Mouse (Mus musculus) midbrain, embryonic 16.5 days (tissue): ENCODE data around the gene Dpp6. TPM values are rescaled to one million over a fixed set of nuclear protein-coding genes. Genes with fewer than 3 reads are reported as not detected.

Experiments used
- ATAC-seq: fragments of 200-750 bp; cut with Nextera tagmentation; 2 replicates; pipeline ENCODE4 v1.8.0; 2017; ENCODE audit warnings: moderate TSS enrichment
- H3K27ac ChIP-seq: fragments of 300-500 bp; sonication (generic); 2 replicates; pipeline ENCODE4 v1.5.1; 2014; ENCODE audit warnings: mild to moderate bottlenecking, low read length, mixed read lengths
- H3K27me3 ChIP-seq: fragments of 300-500 bp; sonication (generic); 2 replicates; pipeline ENCODE4 v1.6.1; 2014; ENCODE audit warnings: low read depth, low read length, mixed read lengths; ENCODE audit not compliant: control insufficient read depth, insufficient read depth
- H3K36me3 ChIP-seq: fragments of 300-500 bp; sonication (generic); 2 replicates; pipeline ENCODE4 v1.6.1; 2014; ENCODE audit warnings: mild to moderate bottlenecking, low read length, moderate library complexity, mixed read lengths; ENCODE audit not compliant: control insufficient read depth, insufficient read depth
- H3K4me1 ChIP-seq: fragments of 300-500 bp; sonication (generic); 2 replicates; pipeline ENCODE4 v1.6.1; 2014; ENCODE audit warnings: mild to moderate bottlenecking, low read length, mixed read lengths; ENCODE audit not compliant: control insufficient read depth, insufficient read depth
- H3K4me2 ChIP-seq: fragments of 300-500 bp; sonication (generic); 2 replicates; pipeline ENCODE4 v1.6.1; 2014; ENCODE audit warnings: mild to moderate bottlenecking, low read length, mixed read lengths
- H3K4me3 ChIP-seq: fragments of 300-500 bp; sonication (generic); 2 replicates; pipeline ENCODE4 v1.5.1; 2014; ENCODE audit warnings: low read depth, mild to moderate bottlenecking, low read length, moderate library complexity, mixed read lengths
- H3K9ac ChIP-seq: fragments of 300-500 bp; sonication (generic); 2 replicates; pipeline ENCODE4 v1.6.1; 2014; ENCODE audit warnings: low read depth, low read length, mixed read lengths
- H3K9me3 ChIP-seq: fragments of 300-500 bp; sonication (generic); replicated peaks from 2 replicates; pipeline ENCODE4 v1.6.1; 2014; ENCODE audit warnings: mild to moderate bottlenecking, low read length, mixed read lengths; ENCODE audit not compliant: control insufficient read depth, poor library complexity, severe bottlenecking
- WGBS: fragments of 180-500 bp; shearing (Covaris S2); extraction: QIAGEN DNeasy Blood & Tissue Kit; methylation state at CpG from one replicate; pipeline ENCODE4 v1.1.7; 2014; 5-methylcytosine and 5-hydroxymethylcytosine counted together
- polyA plus RNA-seq: library from polyadenylated mRNA; unstranded; fragments of >200 nt; fragmentation: Nextera tagmentation; extraction: Ambion mirVana; gene quantifications from 2 replicates; pipeline ENCODE4 v1.2.1, GENCODE M21; 2015

The Dpp6 gene
- polyA plus RNA-seq, 1 experiment from 2014 or later: 102 TPM

DNA sequence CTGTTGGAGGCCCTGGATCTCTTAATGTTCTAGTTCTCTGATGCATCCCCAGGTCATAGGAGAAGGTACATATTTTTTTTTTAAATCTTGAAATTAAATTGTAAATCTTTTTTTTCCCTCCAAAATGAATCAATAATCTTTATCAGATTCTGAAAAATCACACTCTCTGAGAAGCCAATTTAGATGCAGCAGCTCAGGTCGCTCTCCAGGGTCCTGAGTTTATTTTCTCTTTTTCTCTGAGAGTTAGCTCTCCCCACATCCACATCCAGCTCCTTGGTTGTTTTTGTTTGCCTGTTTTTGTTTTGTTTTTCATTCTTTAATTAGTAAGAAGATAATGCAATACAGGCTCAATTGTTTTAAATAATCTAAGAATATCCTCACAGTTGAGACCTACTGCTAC, 218.3 kb downstream of the Dpp6 start:
- H3K4me1 ChIP-seq: no peaks in the 10 kb centered on the region
- 68% methylated on average over 1 of the region's 1 CpGs for WGBS
- no peak overlapping the region for H3K27ac ChIP-seq
- no peak overlapping the region for H3K4me3 ChIP-seq
- no peak for ATAC-seq
- no peaks in the 10 kb centered on the region for H3K36me3 ChIP-seq
- H3K9ac ChIP-seq: no peak overlapping the region
- no peaks in the 10 kb centered on the region for H3K27me3 ChIP-seq
- no peak overlapping the region for H3K4me2 ChIP-seq
- H3K9me3 ChIP-seq: no peaks in the 10 kb centered on the region

DNA sequence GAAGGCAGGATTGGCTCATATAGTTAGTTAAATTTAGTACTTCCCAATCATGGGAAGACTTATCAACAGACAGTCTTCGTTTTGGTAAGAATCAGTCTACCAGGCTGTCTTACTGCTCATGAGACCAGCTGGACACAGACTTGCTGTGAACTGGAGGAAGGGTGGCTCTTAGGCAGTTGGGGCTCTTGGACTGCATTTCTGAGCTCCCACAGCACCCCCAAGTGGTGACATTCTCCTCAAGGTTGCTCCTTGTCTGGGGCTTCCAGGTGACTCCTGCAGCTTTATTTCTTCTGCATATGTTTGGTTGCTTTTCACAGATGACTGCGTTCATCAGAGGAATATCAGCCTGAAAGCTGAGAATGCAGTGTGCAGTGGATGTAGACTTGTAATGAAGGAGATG, 218.9 kb downstream of the Dpp6 start:
- Histone ChIP-seq H3K27ac (no peak overlapping the region), H3K27me3 (no peaks in the 10 kb centered on the region), H3K4me1 (no peaks in the 10 kb centered on the region), H3K9me3 (no peaks in the 10 kb centered on the region), H3K36me3 (no peaks in the 10 kb centered on the region), H3K4me2 (no peak overlapping the region), H3K4me3 (no peak overlapping the region), H3K9ac (no peak overlapping the region)
- ATAC-seq: no peak
- WGBS: 30% methylated on average over 2 of the region's 2 CpGs

DNA sequence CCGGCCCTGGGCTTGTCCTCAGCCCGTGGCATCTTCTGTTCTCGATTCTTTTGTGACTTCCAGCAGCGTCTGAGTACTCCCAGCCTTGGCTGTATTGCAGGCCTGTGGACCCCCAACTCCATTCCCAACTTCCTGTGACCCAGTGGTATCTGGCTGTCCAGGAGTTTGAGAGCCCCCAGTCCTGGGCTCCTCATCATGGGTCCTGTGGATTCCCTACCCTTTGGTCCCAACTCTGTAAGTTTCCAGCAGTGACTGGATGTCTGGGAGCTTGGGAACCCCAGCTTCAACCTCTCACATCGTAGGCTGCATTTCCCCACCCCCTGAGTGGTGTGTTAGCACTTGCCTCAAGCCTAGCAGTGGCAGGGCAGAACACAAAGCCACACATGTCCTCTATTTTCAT, 220.8 kb downstream of the Dpp6 start:
- Histone ChIP-seq H3K9ac (no peak overlapping the region), H3K4me2 (no peak overlapping the region), H3K27me3 (no peaks in the 10 kb centered on the region), H3K36me3 (no peaks in the 10 kb centered on the region), H3K27ac (no peak overlapping the region), H3K9me3 (no peaks in the 10 kb centered on the region), H3K4me3 (no peak overlapping the region), H3K4me1 (no peaks in the 10 kb centered on the region)
- no peak for ATAC-seq
- 63% methylated on average over 5 of the region's 5 CpGs for WGBS

DNA sequence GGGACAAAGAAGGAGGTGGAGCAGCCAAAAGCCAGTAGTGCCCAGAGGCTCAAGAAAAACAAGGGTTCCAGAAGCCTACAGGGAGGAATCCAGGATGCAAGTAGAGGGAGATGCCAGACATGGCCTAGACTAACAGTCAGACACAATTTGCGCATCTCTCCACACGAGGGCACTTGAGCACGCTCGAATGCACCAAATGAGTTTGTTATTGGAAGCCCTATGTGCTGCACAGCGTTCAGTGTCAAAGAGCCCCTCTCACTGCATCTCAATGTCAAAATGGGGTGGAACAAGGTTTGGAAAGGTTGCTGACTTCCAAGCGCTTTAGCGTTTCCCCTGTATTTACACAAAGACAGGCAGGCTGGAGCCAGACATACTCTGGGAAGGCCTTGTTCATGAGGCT, 231.2 kb downstream of the Dpp6 start:
- H3K27me3 ChIP-seq: no peaks in the 10 kb centered on the region
- H3K9me3 ChIP-seq: no peaks in the 10 kb centered on the region
- H3K9ac ChIP-seq: no peak overlapping the region
- peak; percentile 63 for ATAC-seq
- no peaks in the 10 kb centered on the region for H3K36me3 ChIP-seq
- no peak overlapping the region for H3K27ac ChIP-seq
- no peak overlapping the region for H3K4me3 ChIP-seq
- WGBS: 15% methylated on average over 7 of the region's 7 CpGs
- peaks cover 21% of the 10 kb centered on the region for H3K4me1 ChIP-seq
- H3K4me2 ChIP-seq: no peak overlapping the region

DNA sequence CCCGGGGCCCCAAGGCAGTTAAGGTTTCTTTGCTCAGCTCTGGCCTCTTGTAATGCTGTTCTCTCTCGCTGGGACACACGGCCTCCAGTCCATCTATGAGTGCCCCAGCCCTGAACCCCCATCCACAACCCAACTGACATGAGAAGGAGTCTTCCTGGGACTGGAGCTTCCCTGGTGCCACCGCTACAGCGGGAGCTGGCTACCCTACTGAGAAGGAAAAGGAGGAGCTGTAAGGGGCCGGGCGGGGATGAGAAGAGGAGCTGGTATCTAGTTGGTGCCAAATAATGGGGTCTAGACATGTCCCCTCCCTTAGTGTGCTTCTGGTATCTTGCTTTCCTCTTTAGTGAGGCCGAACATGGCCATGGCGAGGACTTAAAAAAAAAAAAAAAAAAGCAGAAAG, 231.9 kb downstream of the Dpp6 start:
- Histone ChIP-seq H3K27ac (peak overlapping the region; percentile 78), H3K9me3 (no peaks in the 10 kb centered on the region), H3K4me2 (peak overlapping the region; percentile 78), H3K4me3 (peak overlapping the region; percentile 52), H3K9ac (peak overlapping the region; percentile 82), H3K36me3 (no peaks in the 10 kb centered on the region), H3K27me3 (no peaks in the 10 kb centered on the region), H3K4me1 (peaks cover 21% of the 10 kb centered on the region)
- WGBS: 7% methylated on average over 9 of the region's 9 CpGs
- ATAC-seq: peak; percentile 56

DNA sequence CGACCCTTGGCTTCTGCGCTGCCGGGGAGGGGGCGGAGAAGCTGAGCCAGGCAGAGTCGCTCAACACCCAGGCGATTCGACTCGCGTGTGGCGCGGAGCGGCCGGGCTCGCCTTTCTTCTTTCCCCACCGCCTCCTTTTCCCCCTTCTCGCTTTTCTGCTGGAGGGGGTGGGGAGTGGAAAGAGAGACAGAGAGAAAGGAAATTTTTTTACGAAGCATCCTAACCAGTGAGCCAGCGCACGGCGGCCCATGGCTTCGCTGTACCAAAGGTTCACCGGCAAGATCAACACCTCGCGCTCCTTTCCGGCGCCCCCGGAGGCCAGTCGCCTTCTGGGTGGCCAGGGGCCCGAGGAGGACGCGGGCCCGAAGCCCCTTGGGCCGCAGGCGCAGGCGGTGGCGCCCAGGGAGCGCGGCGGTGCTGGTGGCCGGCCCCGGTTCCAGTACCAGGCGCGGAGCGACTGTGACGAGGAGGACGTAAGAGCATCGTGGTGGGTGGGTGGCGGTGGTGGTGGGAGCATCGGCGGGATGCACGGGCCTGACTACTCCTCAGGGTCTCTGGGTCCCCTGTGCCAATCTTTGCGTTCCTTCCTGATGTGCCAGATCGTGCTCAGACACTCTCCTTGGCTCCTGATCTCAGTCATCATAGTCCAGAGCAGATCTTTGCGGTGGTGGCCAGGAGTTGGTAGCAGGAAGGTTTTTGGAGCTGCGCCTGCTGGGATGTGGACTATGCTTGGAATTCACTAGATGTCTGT, 232.5 kb downstream of the Dpp6 start:
- H3K4me3 ChIP-seq: peak overlapping the region; percentile 52
- H3K27me3 ChIP-seq: no peaks in the 10 kb centered on the region
- H3K4me1 ChIP-seq: peaks cover 21% of the 10 kb centered on the region
- peak overlapping the region; percentile 82 for H3K9ac ChIP-seq
- no peaks in the 10 kb centered on the region for H3K9me3 ChIP-seq
- H3K36me3 ChIP-seq: no peaks in the 10 kb centered on the region
- H3K27ac ChIP-seq: peak overlapping the region; percentile 78
- WGBS: 1% methylated on average over 53 of the region's 55 CpGs
- peak; percentile 71 for ATAC-seq
- peak overlapping the region; percentile 78 for H3K4me2 ChIP-seq

DNA sequence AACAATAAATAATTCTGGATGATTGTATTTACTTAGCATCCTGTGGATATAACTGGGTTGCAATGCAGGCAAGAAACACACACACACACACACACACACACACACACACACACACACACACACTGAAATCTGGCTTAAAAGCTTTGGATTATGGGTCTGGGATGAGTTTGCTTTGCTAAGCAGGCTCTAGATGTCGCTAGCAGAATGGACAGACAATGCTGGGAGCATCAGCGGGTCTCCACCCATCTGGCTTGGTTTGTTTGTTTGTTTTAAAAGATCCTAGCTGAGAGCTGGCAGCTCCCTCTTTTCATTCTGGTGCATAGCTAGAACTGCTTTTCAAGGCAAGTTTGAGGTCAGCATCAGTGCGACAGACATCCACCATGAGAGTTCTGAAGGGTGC, 234.2 kb downstream of the Dpp6 start:
- ATAC-seq: no peak
- no peaks in the 10 kb centered on the region for H3K9me3 ChIP-seq

DNA sequence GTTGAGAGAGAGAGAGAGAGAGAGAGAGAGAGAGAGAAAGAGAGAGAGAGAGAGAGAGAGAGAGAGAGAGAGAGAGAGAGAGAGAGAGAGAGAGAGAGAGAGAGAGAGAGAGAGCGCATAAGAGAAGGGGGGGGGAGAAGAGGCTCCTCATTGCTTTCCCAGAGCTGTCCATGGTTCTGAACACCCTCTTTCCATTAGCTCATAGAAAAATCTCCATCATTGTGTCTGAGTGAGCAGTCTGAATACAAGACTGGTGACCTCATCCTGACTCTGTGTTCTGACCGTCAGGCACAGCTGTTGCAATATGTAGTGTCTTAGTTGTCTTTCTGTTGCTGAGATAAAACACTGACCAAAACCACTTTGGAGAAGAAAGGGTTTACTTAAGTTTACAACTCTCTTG, 235.4 kb downstream of the Dpp6 start:
- WGBS: 16% methylated on average over 2 of the region's 2 CpGs
- no peak for ATAC-seq
- no peak overlapping the region for H3K4me2 ChIP-seq

More for the DNA sequence above, 234.2 kb downstream of the Dpp6 start:
- Histone ChIP-seq H3K27me3 (no peaks in the 10 kb centered on the region), H3K27ac (no peak overlapping the region), H3K4me1 (peaks cover 21% of the 10 kb centered on the region), H3K36me3 (no peaks in the 10 kb centered on the region), H3K4me2 (peak overlapping the region; percentile 78), H3K4me3 (peak overlapping the region; percentile 17; the same call in 1 of the 2 replicates), H3K9ac (0 out of 2 replicates have a peak overlapping the region, but pooled peaks have one; percentile 1)
- 33% methylated on average over 3 of the region's 3 CpGs for WGBS

DNA sequence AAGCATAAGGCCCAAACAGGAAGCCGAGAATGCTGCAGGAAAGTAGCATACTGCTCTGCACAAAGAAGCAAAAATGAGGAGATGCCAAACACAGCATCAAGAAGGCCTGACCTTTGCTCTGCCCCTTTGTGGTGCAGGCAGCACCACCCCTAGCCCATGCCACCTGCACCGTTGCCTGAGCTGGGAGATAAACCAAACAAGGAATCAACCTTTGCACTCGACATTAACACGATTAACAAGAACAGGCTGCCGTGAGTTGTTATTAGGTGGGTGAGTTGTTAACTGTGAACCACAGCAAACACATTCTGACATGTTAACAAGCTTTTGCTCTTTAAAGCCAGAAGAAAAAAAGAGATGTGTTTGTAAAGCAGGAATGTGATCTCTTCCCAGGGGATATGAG, 239.4 kb downstream of the Dpp6 start:
- no peaks in the 10 kb centered on the region for H3K27me3 ChIP-seq
- H3K4me3 ChIP-seq: no peak overlapping the region
- no peaks in the 10 kb centered on the region for H3K9me3 ChIP-seq
- no peak overlapping the region for H3K27ac ChIP-seq
- H3K9ac ChIP-seq: no peak overlapping the region
- H3K36me3 ChIP-seq: no peaks in the 10 kb centered on the region
- no peak overlapping the region for H3K4me2 ChIP-seq
- H3K4me1 ChIP-seq: peaks cover 7% of the 10 kb centered on the region
- 55% methylated on average over 5 of the region's 5 CpGs for WGBS
- no peak for ATAC-seq

More for the DNA sequence above, 235.4 kb downstream of the Dpp6 start:
- Histone ChIP-seq H3K4me3 (no peak overlapping the region), H3K4me1 (peaks cover 21% of the 10 kb centered on the region), H3K27me3 (no peaks in the 10 kb centered on the region), H3K9ac (no peak overlapping the region), H3K9me3 (no peaks in the 10 kb centered on the region), H3K36me3 (no peaks in the 10 kb centered on the region), H3K27ac (no peak overlapping the region)
